Mouse (Mus musculus) gastrocnemius, adult 8-10 months (tissue): ENCODE results near the gene Fanci. TPM values are rescaled to one million over a fixed set of nuclear protein-coding genes. Genes with fewer than 3 reads are reported as not detected.

ENCODE experiments used
- DNase-seq, 2 experiments: peaks; one replicate each; pipeline ENCODE4 v3.0.0; 2022; ENCODE audit warnings: low spot score in 2 of 2
- total RNA-seq, 4 experiments: library from RNA; stranded (reverse); gene quantifications; 2 replicates each; pipeline ENCODE4 v1.2.4; 2022

Gene Fanci
- total RNA-seq, 4 experiments from 2014 or later, result not detected

GRCm38 (mm10) chr7:79387140-79387539, 4.6 kb upstream of the Fanci start:
- DNase-seq, result no peak

GRCm38 (mm10) chr7:79387991-79388390, 3.7 kb upstream of the Fanci start:
- no peak for DNase-seq

GRCm38 (mm10) chr7:79388671-79389206, 3.0 kb upstream of the Fanci start:
- no peak for DNase-seq

- DNase-seq, result no peak
Measured at GRCm38 (mm10) chr7:79390141-79390708, 1.5 kb upstream of the Fanci start.

GRCm38 (mm10) chr7:79391471-79391870, 258 bp upstream of the Fanci start:
- no peak for DNase-seq

GRCm38 (mm10) chr7:79392860-79393513, 1.3 kb downstream of the Fanci start:
- DNase-seq, result no peak

- DNase-seq, result no peak
Measured at GRCm38 (mm10) chr7:79393924-79394323, 2.2 kb downstream of the Fanci start.

GRCm38 (mm10) chr7:79394666-79395065, 2.9 kb downstream of the Fanci start:
- no peak for DNase-seq

- DNase-seq, result no peak
Measured at GRCm38 (mm10) chr7:79395186-79395585, 3.5 kb downstream of the Fanci start.

- no peak for DNase-seq
Measured at GRCm38 (mm10) chr7:79397446-79397963, 5.8 kb downstream of the Fanci start.

GRCm38 (mm10) chr7:79398426-79398825, 6.7 kb downstream of the Fanci start:
- no peak for DNase-seq

- DNase-seq, result no peak
Measured at GRCm38 (mm10) chr7:79398971-79399370, 7.2 kb downstream of the Fanci start.

- no peak for DNase-seq
Measured at GRCm38 (mm10) chr7:79400296-79400695, 8.6 kb downstream of the Fanci start.

- no peak for DNase-seq
Measured at GRCm38 (mm10) chr7:79414449-79415375, 23.0 kb downstream of the Fanci start.

GRCm38 (mm10) chr7:79419950-79420349, 28.2 kb downstream of the Fanci start:
- no peak for DNase-seq

GRCm38 (mm10) chr7:79422876-79423275, 31.1 kb downstream of the Fanci start:
- no peak for DNase-seq

GRCm38 (mm10) chr7:79425804-79426203, 34.1 kb downstream of the Fanci start:
- DNase-seq, result no peak

- DNase-seq, result no peak
Measured at GRCm38 (mm10) chr7:79428243-79428642, 36.5 kb downstream of the Fanci start.

- DNase-seq, result no peak
Measured at GRCm38 (mm10) chr7:79440035-79440434, 48.3 kb downstream of the Fanci start.

- DNase-seq, result no peak
Measured at GRCm38 (mm10) chr7:79447048-79447447, 55.3 kb downstream of the Fanci start.

- DNase-seq, result no peak
Measured at GRCm38 (mm10) chr7:79447486-79447885, 55.8 kb downstream of the Fanci start.

- no peak for DNase-seq
Measured at GRCm38 (mm10) chr7:79461721-79462120, 70.0 kb downstream of the Fanci start.
